Mouse (Mus musculus) lung, adult 18-20 months (tissue): ENCODE data around the gene Ece2.
A peak's percentile ranks its signal among the peaks of the same experiment; 100 is the strongest.
"Not testable (repeated sequence)": the region's sequence is repeated elsewhere in the genome, so short reads cannot be mapped to it uniquely, and the experiment has no call there.

ENCODE experiments used
- DNase-seq, 2 experiments: peaks; one replicate each; pipeline ENCODE4 v3.0.0; 2022; ENCODE audit warnings: mixed read lengths in 2 of 2

Gene Ece2

GRCm38 (mm10) chr16:20623211-20623610 lies 6.4 kb upstream of the Ece2 start:
- DNase-seq = no peak

- DNase-seq = no peak
Measured at GRCm38 (mm10) chr16:20628871-20629391, 697 bp upstream of the Ece2 start.

- DNase-seq = no peak
Measured at GRCm38 (mm10) chr16:20637410-20637809, 7.8 kb downstream of the Ece2 start.

- no peak for DNase-seq
Measured at GRCm38 (mm10) chr16:20638367-20638766, 8.7 kb downstream of the Ece2 start.

GRCm38 (mm10) chr16:20642161-20642560 lies 12.5 kb downstream of the Ece2 start:
- peak; percentile 53 to 70 for DNase-seq

- no peak for DNase-seq
Measured at GRCm38 (mm10) chr16:20643911-20644310, 14.3 kb downstream of the Ece2 start.

GRCm38 (mm10) chr16:20651076-20651946 lies 21.7 kb downstream of the Ece2 start, which contains the start of gene Psmd2:
Gene Psmd2, plus strand, starts transcription at chr16:20651652.
- DNase-seq = peak; percentile 95 to 97

GRCm38 (mm10) chr16:20651947-20652310 lies 22.3 kb downstream of the Ece2 start:
- no peak for DNase-seq

- no peak for DNase-seq
Measured at GRCm38 (mm10) chr16:20653315-20653714, 23.7 kb downstream of the Ece2 start.

- DNase-seq = no peak
Measured at GRCm38 (mm10) chr16:20657661-20658060, 28.0 kb downstream of the Ece2 start.

GRCm38 (mm10) chr16:20668013-20668412 lies 38.4 kb downstream of the Ece2 start, which contains the start of gene Eif4g1:
Gene Eif4g1, plus strand, starts transcription at chr16:20668313.
- not testable (repeated sequence) for DNase-seq

GRCm38 (mm10) chr16:20670291-20670690 lies 40.7 kb downstream of the Ece2 start:
- DNase-seq = no peak

GRCm38 (mm10) chr16:20671886-20672285 lies 42.3 kb downstream of the Ece2 start:
- no peak for DNase-seq

GRCm38 (mm10) chr16:20672500-20672902 lies 42.9 kb downstream of the Ece2 start:
- DNase-seq = peak; percentile 96 to 97

- DNase-seq = peak; percentile 53 to 69
Measured at GRCm38 (mm10) chr16:20672965-20673705, 43.5 kb downstream of the Ece2 start.

GRCm38 (mm10) chr16:20673706-20674303 lies 44.2 kb downstream of the Ece2 start:
- peak in 1 of 2 experiments; percentile 17 for DNase-seq

GRCm38 (mm10) chr16:20675213-20675612 lies 45.6 kb downstream of the Ece2 start:
- no peak for DNase-seq

- DNase-seq = no peak
Measured at GRCm38 (mm10) chr16:20676702-20677101, 47.1 kb downstream of the Ece2 start.

- no peak for DNase-seq
Measured at GRCm38 (mm10) chr16:20677380-20677779, 47.8 kb downstream of the Ece2 start.

GRCm38 (mm10) chr16:20677974-20678675 lies 48.5 kb downstream of the Ece2 start:
- peak; percentile 92 to 96 for DNase-seq

GRCm38 (mm10) chr16:20690774-20691173 lies 61.1 kb downstream of the Ece2 start:
- DNase-seq = no peak

- no peak for DNase-seq
Measured at GRCm38 (mm10) chr16:20691617-20692016, 62.0 kb downstream of the Ece2 start.
